In the genomic region with DNA sequence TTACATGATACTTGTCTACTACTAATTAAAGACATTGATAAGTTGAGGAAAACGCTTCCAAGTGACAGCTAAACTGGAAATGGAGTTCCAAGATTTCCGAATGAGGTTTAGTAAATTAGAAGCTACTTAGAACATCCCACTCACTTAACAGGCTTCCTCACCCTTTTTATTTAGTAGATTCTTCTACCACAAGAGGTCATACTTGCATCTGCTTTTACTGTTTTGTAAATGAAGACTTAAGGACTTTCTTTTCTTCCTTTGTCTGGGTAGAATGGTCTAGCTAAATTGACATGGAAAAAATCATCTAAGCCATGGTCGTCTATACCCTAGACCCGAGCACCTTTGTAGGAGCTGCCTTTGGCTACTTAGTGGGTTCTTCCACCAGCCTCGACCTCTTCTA, we compare ENCODE assay signal across 13 mouse cellular contexts.
DNase-seq lines count a peak whose midpoint lies in the region; ATAC-seq and TF ChIP-seq lines count a peak whose summit lies in the region.
"Had no signal": no experiment of that assay in that cellular context is flagged by ENCODE, and none has a peak within 500 bp of the region (broad histone marks: within the 10 kb centered on the region; RNA-seq: fewer than 3 reads in every experiment).

No protein-coding gene starts in this region.

- H3K4me1 ChIP-seq in hindbrain, postnatal 0 days (ENCODE audit: insufficient read depth, low read length) = no peaks in the 10 kb centered on the region
- no peaks in the 10 kb centered on the region for H3K4me1 ChIP-seq in hindbrain, embryonic 11.5 days (replicated peaks; ENCODE audit: control insufficient read depth, insufficient read depth, low read length)
- no peaks in the 10 kb centered on the region for H3K4me1 ChIP-seq in midbrain, embryonic 14.5 days (ENCODE audit: control insufficient read depth, insufficient read depth, low read length)
- no peaks in the 10 kb centered on the region for H3K4me1 ChIP-seq in midbrain, embryonic 15.5 days
- H3K4me1 ChIP-seq: lung, embryonic 15.5 days; neural tube, embryonic 12.5 days had no signal

- 0 out of 2 replicates have a peak, but pooled peaks have one; percentile 7 for ATAC-seq in hindbrain, postnatal 0 days
- ATAC-seq in hindbrain, embryonic 11.5 days (ENCODE audit: low FRiP score) = no peak
- no peak for ATAC-seq in midbrain, embryonic 14.5 days (ENCODE audit: low FRiP score, low TSS enrichment)
- no peak for ATAC-seq in midbrain, embryonic 15.5 days (replicated peaks)

- 68% methylated on average over 5 of the region's 5 CpGs for WGBS in hindbrain, postnatal 0 days
- 74% methylated on average over 5 of the region's 5 CpGs for WGBS in hindbrain, embryonic 11.5 days
- WGBS in midbrain, embryonic 14.5 days = 62% methylated on average over 5 of the region's 5 CpGs
- WGBS in midbrain, embryonic 15.5 days = 61% methylated on average over 5 of the region's 5 CpGs

- H3K27ac ChIP-seq in hindbrain, postnatal 0 days = no peak overlapping the region
- H3K27ac ChIP-seq in hindbrain, embryonic 11.5 days (ENCODE audit: low read depth, low read length) = no peak overlapping the region
- H3K27ac ChIP-seq in midbrain, embryonic 14.5 days (replicated peaks; ENCODE audit: low read depth, low read length) = no peak overlapping the region
- no peak overlapping the region for H3K27ac ChIP-seq in midbrain, embryonic 15.5 days
- H3K27ac ChIP-seq: lung, embryonic 15.5 days; neural tube, embryonic 12.5 days had no signal

- no peak overlapping the region for H3K4me2 ChIP-seq in hindbrain, postnatal 0 days (ENCODE audit: low read depth, low read length)
- no peak overlapping the region for H3K4me2 ChIP-seq in hindbrain, embryonic 11.5 days (replicated peaks; ENCODE audit: low read depth, low read length)
- H3K4me2 ChIP-seq in midbrain, embryonic 14.5 days (ENCODE audit: low read length) = no peak overlapping the region
- H3K4me2 ChIP-seq in midbrain, embryonic 15.5 days = no peak overlapping the region
- H3K4me2 ChIP-seq: lung, embryonic 15.5 days; midbrain, embryonic 11.5 days; neural tube, embryonic 12.5 days had no signal

- peak; percentile 55 for TF ChIP-seq CTCF in hindbrain, postnatal 0 days (IDR thresholded peaks at IDR 0.05; ENCODE audit: low read depth)

- no peak overlapping the region for H3K4me3 ChIP-seq in hindbrain, postnatal 0 days (ENCODE audit: low read length)
- no peak overlapping the region for H3K4me3 ChIP-seq in hindbrain, embryonic 11.5 days (ENCODE audit: low read depth, low read length)
- no peak overlapping the region for H3K4me3 ChIP-seq in midbrain, embryonic 14.5 days (replicated peaks; ENCODE audit: low read depth, low read length)
- no peak overlapping the region for H3K4me3 ChIP-seq in midbrain, embryonic 15.5 days
- H3K4me3 ChIP-seq: lung, embryonic 15.5 days; neural tube, embryonic 12.5 days had no signal

- no peaks in the 10 kb centered on the region for H3K27me3 ChIP-seq in hindbrain, postnatal 0 days (ENCODE audit: insufficient read depth, low read length)
- H3K27me3 ChIP-seq in hindbrain, embryonic 11.5 days (ENCODE audit: control insufficient read depth, insufficient read depth, low read length) = no peaks in the 10 kb centered on the region
- H3K27me3 ChIP-seq in midbrain, embryonic 14.5 days (ENCODE audit: control insufficient read depth, insufficient read depth, low read length) = no peaks in the 10 kb centered on the region
- H3K27me3 ChIP-seq in midbrain, embryonic 15.5 days (replicated peaks) = no peaks in the 10 kb centered on the region
- H3K27me3 ChIP-seq: lung, embryonic 15.5 days; neural tube, embryonic 12.5 days had no signal

- H3K9ac ChIP-seq in hindbrain, postnatal 0 days (replicated peaks; ENCODE audit: low read length) = no peak overlapping the region
- H3K9ac ChIP-seq in hindbrain, embryonic 11.5 days (ENCODE audit: low read depth, low read length) = no peak overlapping the region
- H3K9ac ChIP-seq in midbrain, embryonic 14.5 days (replicated peaks; ENCODE audit: low read length) = no peak overlapping the region
- H3K9ac ChIP-seq in midbrain, embryonic 15.5 days = no peak overlapping the region
- H3K9ac ChIP-seq: lung, embryonic 15.5 days; neural tube, embryonic 12.5 days had no signal

- no peaks in the 10 kb centered on the region for H3K9me3 ChIP-seq in hindbrain, postnatal 0 days (ENCODE audit: low read length)
- no peaks in the 10 kb centered on the region for H3K9me3 ChIP-seq in hindbrain, embryonic 11.5 days (ENCODE audit: control insufficient read depth, low read length)
- no peaks in the 10 kb centered on the region for H3K9me3 ChIP-seq in midbrain, embryonic 14.5 days (ENCODE audit: control insufficient read depth, low read length)
- no peaks in the 10 kb centered on the region for H3K9me3 ChIP-seq in midbrain, embryonic 15.5 days
- H3K9me3 ChIP-seq: lung, embryonic 15.5 days; neural tube, embryonic 12.5 days had no signal

- peak; percentile 48 for DNase-seq in hindbrain, postnatal 0 days (ENCODE audit: low spot score)
- no peak for DNase-seq in hindbrain, embryonic 11.5 days (ENCODE audit: low spot score)
- DNase-seq in midbrain, embryonic 14.5 days = peak; percentile 39
- peak; percentile 58 for DNase-seq in R1 (ENCODE audit: low read depth, low spot score)
- DNase-seq in telencephalon, adult 2 months (ENCODE audit: low read depth, low spot score) = peak; percentile 11
- DNase-seq in T-cell, adult 2 months (ENCODE audit: low spot score) = no peak
- DNase-seq: gastrocnemius, postnatal 14 days; right cerebral cortex, adult 18-20 months; thymus, postnatal 25 days had no signal

- H3K36me3 ChIP-seq in hindbrain, postnatal 0 days (ENCODE audit: insufficient read depth, low read length) = no peaks in the 10 kb centered on the region
- no peaks in the 10 kb centered on the region for H3K36me3 ChIP-seq in hindbrain, embryonic 11.5 days (ENCODE audit: control insufficient read depth, insufficient read depth, low read length)
- no peaks in the 10 kb centered on the region for H3K36me3 ChIP-seq in midbrain, embryonic 14.5 days (ENCODE audit: control insufficient read depth, insufficient read depth, low read length)
- no peaks in the 10 kb centered on the region for H3K36me3 ChIP-seq in midbrain, embryonic 15.5 days (replicated peaks)
- H3K36me3 ChIP-seq: lung, embryonic 15.5 days; neural tube, embryonic 12.5 days had no signal

Comparison
In these comparisons a context has a peak if more than half of its experiments do, and no peak if none do; other contexts are left out.
1. DNase-seq: peak in hindbrain, postnatal 0 days (single experiment), midbrain, embryonic 14.5 days (single experiment), R1 (single experiment) and telencephalon, adult 2 months (single experiment); none in hindbrain, embryonic 11.5 days (single experiment) and T-cell, adult 2 months (single experiment).